Mouse (Mus musculus): Measurements from ENCODE around the gene Noa1.

DNA sequence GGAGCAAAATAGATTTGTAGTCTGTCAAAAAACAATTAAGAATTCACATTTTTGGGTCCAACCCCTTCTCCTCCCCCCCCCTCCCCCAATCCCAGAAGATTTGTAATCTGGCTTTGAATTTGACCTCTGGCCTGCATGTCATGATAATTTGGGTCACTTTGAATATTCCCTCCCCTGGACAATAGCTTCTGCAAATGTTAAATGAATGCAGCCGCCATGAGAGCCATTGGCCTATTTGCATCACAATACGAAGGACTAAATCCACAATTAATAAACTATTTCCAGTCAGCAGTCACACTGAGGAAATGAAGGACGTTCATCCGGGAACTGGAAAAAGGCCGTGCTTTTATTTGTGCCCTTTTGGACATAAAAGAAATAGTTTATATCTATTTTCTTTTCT is 47.8 kb downstream of the Noa1 start:
- TF ChIP-seq CTCF (IDR thresholded peaks at IDR 0.05; ENCODE audit: borderline replicate concordance, extremely low read depth, insufficient read depth, insufficient read length) (no peak), POLR2A (IDR thresholded peaks at IDR 0.05; ENCODE audit: borderline replicate concordance, extremely low read depth, insufficient read depth, insufficient read length, poor library complexity, severe bottlenecking) (no peak)

All from brain, embryonic 14.5 days (tissue).